Mouse (Mus musculus): ENCODE measurements around the gene Caprin2. TPM values are rescaled to one million over a fixed set of nuclear protein-coding genes. Genes with fewer than 3 reads are reported as not detected.
A peak's percentile ranks its signal among the peaks of the same experiment; 100 is the strongest.

Caprin2 gene
- polyA plus RNA-seq, 1 experiment from 2014 or later = 16.9 TPM

DNA sequence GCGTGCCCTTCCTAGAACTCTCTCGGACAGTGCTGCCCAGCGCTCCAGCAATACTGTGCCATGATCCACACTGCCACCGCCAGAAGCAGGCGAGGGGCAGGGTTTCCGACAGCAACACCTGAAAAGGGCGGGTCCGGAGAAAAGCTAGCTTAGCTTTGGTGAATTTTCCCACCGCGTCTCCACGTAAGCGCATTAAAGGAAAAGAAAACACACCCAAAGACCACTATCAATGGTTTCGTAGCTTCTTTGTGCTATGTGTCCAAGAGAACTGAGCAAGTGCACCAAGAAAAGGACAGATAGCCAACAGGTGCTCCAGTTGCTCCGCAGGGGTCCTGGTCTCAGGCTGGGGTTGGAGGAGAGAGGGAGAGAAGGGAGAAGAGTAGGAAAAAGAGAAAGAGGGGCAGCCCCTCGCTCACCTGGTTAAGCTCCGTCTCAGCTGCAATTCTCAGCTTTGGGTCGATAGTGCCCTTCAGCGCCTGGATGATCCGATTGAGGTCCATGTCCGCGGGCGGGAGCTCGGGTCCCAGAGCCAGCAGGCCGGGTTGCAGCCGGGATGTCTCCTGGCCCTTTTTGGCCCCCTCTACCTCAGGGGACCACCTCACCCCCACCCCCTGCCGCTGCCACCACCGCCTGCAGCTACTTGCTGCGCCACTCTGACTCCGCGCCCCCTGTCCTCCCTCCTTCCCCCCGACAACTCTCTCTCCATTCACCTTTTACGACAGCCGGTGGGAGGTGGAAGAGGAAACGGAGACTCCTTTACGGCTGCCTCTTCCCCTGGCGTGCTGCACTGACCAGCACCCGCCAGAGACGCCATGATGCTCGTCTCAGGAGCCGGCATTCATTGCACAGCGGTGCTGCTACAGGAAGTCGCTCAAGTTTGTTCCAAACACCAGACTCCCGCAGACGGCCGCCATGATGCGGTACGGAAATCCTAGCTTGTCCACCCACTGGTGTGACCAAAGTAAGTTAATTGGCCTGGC lies 65.0 kb downstream of the Caprin2 start, which contains the start of gene Ipo8:
Gene Ipo8 (minus strand): TSS at position 720 of the 980 bp plus-strand sequence.
- Histone ChIP-seq H3K9me3 (no peaks in the 10 kb centered on the region), H3K27ac (replicated peaks) (peak within 1 kb of the TSS; percentile 91), H3K4me1 (peaks cover 19% of the 10 kb centered on the region), H3K36me3 (replicated peaks) (no peaks in the 10 kb centered on the region), H3K4me3 (peak within 1 kb of the TSS; percentile 86), H3K27me3 (replicated peaks; ENCODE audit: low read depth, poor library complexity, severe bottlenecking) (no peaks in the 10 kb centered on the region)
- peak; percentile 94 for DNase-seq (ENCODE audit: low spot score)
- under 1% methylated on average over 47 of the region's 47 CpGs for WGBS

DNA sequence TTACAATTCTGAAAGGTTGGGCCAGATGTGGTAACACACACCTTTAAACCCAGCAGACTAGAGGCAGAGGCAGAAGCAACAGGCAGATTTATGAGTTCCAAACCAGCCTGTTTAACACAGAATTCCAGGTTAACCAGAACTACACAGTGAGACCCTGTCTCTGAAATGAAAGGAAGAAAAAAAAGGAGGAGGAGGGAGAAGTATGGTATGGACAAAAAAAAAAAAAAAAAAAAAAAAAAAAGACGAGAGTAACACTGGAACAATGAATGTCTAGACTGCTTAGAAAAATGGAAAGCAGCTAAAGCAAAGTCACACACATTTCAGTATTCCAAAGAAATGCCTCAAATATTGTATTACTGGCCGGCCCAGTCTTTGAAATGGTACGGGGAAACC lies 65.7 kb downstream of the Caprin2 start:
- WGBS = 5% methylated on average over 3 of the region's 3 CpGs
- no peaks in the 10 kb centered on the region for H3K27me3 ChIP-seq (replicated peaks; ENCODE audit: low read depth, poor library complexity, severe bottlenecking)
- peak overlapping the region; percentile 91 for H3K27ac ChIP-seq (replicated peaks)
- peaks cover 19% of the 10 kb centered on the region for H3K4me1 ChIP-seq
- peak overlapping the region; percentile 86 for H3K4me3 ChIP-seq
- H3K36me3 ChIP-seq (replicated peaks) = no peaks in the 10 kb centered on the region
- DNase-seq (ENCODE audit: low spot score) = no peak
- no peaks in the 10 kb centered on the region for H3K9me3 ChIP-seq

- 86% methylated on average over 4 of the region's 4 CpGs for WGBS
- Histone ChIP-seq H3K27ac (replicated peaks) (no peak overlapping the region), H3K36me3 (replicated peaks) (peaks cover 16% of the 10 kb centered on the region), H3K27me3 (replicated peaks; ENCODE audit: low read depth, poor library complexity, severe bottlenecking) (no peaks in the 10 kb centered on the region), H3K4me3 (no peak overlapping the region), H3K4me1 (peaks cover 13% of the 10 kb centered on the region), H3K9me3 (no peaks in the 10 kb centered on the region)
- no peak for DNase-seq (ENCODE audit: low spot score)
Measured at GRCm38 (mm10) chr6:148826119-148826518, 69.9 kb downstream of the Caprin2 start.

GRCm38 (mm10) chr6:148818624-148819343 lies 77.3 kb downstream of the Caprin2 start:
- H3K36me3 ChIP-seq (replicated peaks) = peaks cover 70% of the 10 kb centered on the region
- no peaks in the 10 kb centered on the region for H3K9me3 ChIP-seq
- WGBS = 89% methylated on average over 4 of the region's 4 CpGs
- H3K27me3 ChIP-seq (replicated peaks; ENCODE audit: low read depth, poor library complexity, severe bottlenecking) = no peaks in the 10 kb centered on the region
- no peak for DNase-seq (ENCODE audit: low spot score)
- H3K27ac ChIP-seq (replicated peaks) = no peak overlapping the region
- H3K4me1 ChIP-seq = no peaks in the 10 kb centered on the region
- H3K4me3 ChIP-seq = no peak overlapping the region

DNA sequence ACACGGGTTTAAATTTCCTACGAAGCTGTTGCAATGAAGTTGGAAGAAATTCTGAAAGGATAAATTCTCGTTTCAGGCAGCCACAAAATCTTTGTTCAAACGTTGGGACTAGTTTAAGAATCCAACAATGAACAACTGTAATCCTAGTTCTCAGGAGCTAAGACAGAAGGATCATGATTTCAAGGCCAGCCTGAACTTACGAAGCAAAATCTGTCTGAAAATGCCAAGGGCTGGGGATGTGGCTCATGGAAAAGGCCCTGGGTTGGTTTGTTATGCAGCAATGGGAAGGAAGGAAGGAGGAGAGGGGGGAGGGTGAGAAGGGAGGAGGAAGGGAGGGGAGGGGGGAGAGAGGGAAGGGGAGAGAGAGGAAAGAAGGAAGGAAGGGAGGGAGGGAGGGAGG lies 79.3 kb downstream of the Caprin2 start:
- Histone ChIP-seq H3K27me3 (replicated peaks; ENCODE audit: low read depth, poor library complexity, severe bottlenecking) (no peaks in the 10 kb centered on the region), H3K36me3 (replicated peaks) (peaks cover 82% of the 10 kb centered on the region), H3K4me1 (no peaks in the 10 kb centered on the region), H3K27ac (replicated peaks) (no peak overlapping the region), H3K4me3 (no peak overlapping the region), H3K9me3 (no peaks in the 10 kb centered on the region)
- WGBS = 87% methylated on average over 5 of the region's 5 CpGs
- no peak for DNase-seq (ENCODE audit: low spot score)

DNA sequence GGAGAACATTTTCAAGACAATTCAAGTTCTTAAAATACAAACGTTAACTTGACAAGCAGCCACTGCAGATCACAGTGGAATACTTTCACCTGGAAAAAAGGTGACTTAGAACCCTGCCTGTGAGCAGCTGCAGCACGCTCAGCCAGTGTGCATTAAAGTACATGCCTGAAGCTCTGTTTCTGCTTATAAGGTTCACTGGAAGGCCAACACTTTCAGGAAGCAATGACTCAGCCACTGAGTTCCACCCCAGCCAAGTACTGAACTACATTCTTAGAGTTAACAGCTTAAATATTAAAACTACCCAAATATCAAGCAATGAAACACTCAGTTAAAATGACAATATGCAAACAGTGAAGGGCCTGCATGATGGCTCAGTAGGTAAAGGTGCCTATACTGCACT lies 84.9 kb downstream of the Caprin2 start:
- H3K36me3 ChIP-seq (replicated peaks) = peaks cover 82% of the 10 kb centered on the region
- H3K27me3 ChIP-seq (replicated peaks; ENCODE audit: low read depth, poor library complexity, severe bottlenecking) = no peaks in the 10 kb centered on the region
- H3K4me1 ChIP-seq = no peaks in the 10 kb centered on the region
- H3K4me3 ChIP-seq = no peak overlapping the region
- 86% methylated on average over 2 of the region's 2 CpGs for WGBS
- H3K9me3 ChIP-seq = peaks cover 4% of the 10 kb centered on the region; the same call in 1 of the 2 replicates
- no peak for DNase-seq (ENCODE audit: low spot score)
- no peak overlapping the region for H3K27ac ChIP-seq (replicated peaks)

DNA sequence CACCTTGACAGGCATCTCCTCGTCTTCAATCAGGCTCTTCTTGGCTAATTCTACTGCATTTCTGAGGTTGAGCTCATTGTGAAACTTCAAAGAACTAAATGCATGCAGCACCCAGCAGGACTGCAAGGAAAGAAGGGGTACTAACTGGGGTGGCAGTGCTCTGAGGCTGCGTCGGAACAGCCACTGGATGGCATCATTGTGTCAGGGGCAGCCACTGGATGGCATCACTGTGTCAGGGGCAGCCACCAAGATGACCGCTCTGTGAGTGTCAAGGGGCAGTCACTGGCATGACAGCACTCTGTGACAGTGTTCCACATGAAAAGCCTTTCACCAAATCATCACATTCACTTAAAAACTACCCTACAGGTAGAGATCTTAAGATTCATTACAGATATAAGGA lies 96.3 kb downstream of the Caprin2 start:
- no peaks in the 10 kb centered on the region for H3K4me1 ChIP-seq
- WGBS = 82% methylated on average over 4 of the region's 4 CpGs
- no peak for DNase-seq (ENCODE audit: low spot score)
- no peaks in the 10 kb centered on the region for H3K9me3 ChIP-seq
- no peak overlapping the region for H3K4me3 ChIP-seq
- H3K27me3 ChIP-seq (replicated peaks; ENCODE audit: low read depth, poor library complexity, severe bottlenecking) = no peaks in the 10 kb centered on the region
- no peak overlapping the region for H3K27ac ChIP-seq (replicated peaks)
- H3K36me3 ChIP-seq (replicated peaks) = peaks cover 87% of the 10 kb centered on the region

GRCm38 (mm10) chr6:148795145-148795544 lies 100.9 kb downstream of the Caprin2 start:
- WGBS = 92% methylated on average over 2 of the region's 2 CpGs
- no peak overlapping the region for H3K4me3 ChIP-seq
- no peak overlapping the region for H3K27ac ChIP-seq (replicated peaks)
- H3K9me3 ChIP-seq = no peaks in the 10 kb centered on the region
- H3K27me3 ChIP-seq (replicated peaks; ENCODE audit: low read depth, poor library complexity, severe bottlenecking) = no peaks in the 10 kb centered on the region
- no peaks in the 10 kb centered on the region for H3K4me1 ChIP-seq
- peaks cover 72% of the 10 kb centered on the region for H3K36me3 ChIP-seq (replicated peaks)
- DNase-seq (ENCODE audit: low spot score) = no peak

Other genes with a start within 250 kb of the Caprin2 start
- 31.1 and 31.5 TPM in 2 replicates for gene Ipo8, start 64.8 kb downstream of the Caprin2 start, polyA plus RNA-seq (2016; fragmentation: Nextera tagmentation; extraction: Ambion mirVana)
- gene Sinhcaf, start 50.2 kb upstream of the Caprin2 start, polyA plus RNA-seq (2016; fragmentation: Nextera tagmentation; extraction: Ambion mirVana) = 306 and 334 TPM in 2 replicates
- 10.8 and 11.0 TPM in 2 replicates for gene Dennd5b, start 205.4 kb upstream of the Caprin2 start, polyA plus RNA-seq (2016; fragmentation: Nextera tagmentation; extraction: Ambion mirVana)
- not detected in 2 replicates for gene Gm10203, start 233.9 kb upstream of the Caprin2 start, polyA plus RNA-seq (2016; fragmentation: Nextera tagmentation; extraction: Ambion mirVana)
- 13.9 and 16.1 TPM in 2 replicates for gene Etfbkmt, start 243.6 kb upstream of the Caprin2 start, polyA plus RNA-seq (2016; fragmentation: Nextera tagmentation; extraction: Ambion mirVana)